Mouse (Mus musculus) frontal cortex, adult 2 months (tissue): Measurements from ENCODE around the gene Lyrm7. TPM values are rescaled to one million over a fixed set of nuclear protein-coding genes. Genes with fewer than 3 reads are reported as not detected.
"Not testable (repeated sequence)": the region's sequence is repeated elsewhere in the genome, so short reads cannot be mapped to it uniquely, and the experiment has no call there.

Experiments
- DNase-seq, 2 experiments: peaks; one replicate each; pipeline ENCODE4 v3.0.0; 2022; ENCODE audit warnings: low spot score in 1 of 2; ENCODE audit errors: extremely low spot score in 1 of 2
- polyA plus RNA-seq: library from polyadenylated mRNA; depleted of rRNA; stranded (reverse); fragments of >200 nt; gene quantifications from 2 replicates; pipeline ENCODE4 v1.2.3, GENCODE M21; 2012; rRNA removed

Lyrm7 gene
- polyA plus RNA-seq = 17.0 and 18.7 TPM in 2 replicates

DNA sequence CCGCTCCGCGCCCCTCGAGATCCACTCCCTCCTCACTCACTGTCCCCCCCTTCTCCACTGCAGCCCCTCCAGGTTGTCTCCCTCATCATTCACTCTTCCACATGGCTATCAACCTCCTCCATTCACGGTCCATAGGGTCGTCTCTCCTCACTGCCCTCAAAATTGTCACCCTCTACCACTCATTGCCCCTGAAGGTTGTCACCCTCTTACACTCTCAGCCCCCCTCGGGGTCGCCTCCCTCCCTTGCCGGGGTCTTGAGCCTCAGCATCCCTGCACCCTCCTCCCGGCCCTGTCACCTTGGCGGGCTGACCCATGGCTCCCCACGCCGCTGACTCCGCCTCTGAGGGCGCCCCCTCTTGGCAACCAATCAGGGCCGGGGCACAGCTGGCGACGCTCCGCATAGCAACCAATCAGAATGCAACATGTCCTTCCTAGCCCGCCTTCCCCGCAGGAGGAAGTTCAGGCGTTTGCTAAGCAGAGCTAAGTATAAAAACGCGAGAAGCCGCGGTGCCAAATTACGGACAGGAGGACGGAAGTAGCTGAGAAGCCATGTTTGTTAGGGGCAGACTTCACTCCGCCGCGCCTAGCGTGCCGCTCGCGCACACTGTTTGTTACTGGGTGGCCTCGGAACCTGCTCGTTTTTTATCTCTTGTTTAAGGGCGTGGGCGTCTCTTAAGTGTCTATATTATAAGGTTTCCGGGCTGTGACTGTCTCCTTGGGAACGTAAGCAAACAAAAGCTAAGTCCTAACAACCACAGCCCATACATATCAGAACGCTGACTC lies at the start of gene Lyrm7:
Lyrm7 (minus strand) TSS at position 661 of the 783 bp plus-strand sequence.
- peak; percentile 97 to 99 for DNase-seq

- no peak for DNase-seq
Measured at GRCm38 (mm10) chr11:54910081-54910665, 49.5 kb upstream of the Lyrm7 start.

DNA sequence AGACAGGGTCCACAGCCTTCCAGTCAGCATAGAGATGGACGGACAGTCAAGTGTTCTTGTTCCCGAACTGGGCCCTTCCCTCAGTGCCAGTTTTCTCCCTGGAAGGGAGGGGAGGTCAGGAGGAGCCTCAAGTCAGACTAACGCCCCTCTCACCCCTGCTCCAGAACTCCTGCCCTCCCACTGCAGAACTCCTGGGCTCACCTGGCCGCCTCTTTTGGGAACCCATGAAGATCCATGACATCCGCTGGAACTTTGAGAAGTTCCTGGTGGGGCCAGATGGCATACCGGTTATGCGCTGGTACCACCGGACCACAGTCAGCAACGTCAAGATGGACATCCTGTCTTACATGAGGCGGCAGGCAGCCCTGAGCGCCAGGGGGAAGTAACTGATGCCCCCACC lies 48.6 kb upstream of the Lyrm7 start:
- no peak for DNase-seq

DNA sequence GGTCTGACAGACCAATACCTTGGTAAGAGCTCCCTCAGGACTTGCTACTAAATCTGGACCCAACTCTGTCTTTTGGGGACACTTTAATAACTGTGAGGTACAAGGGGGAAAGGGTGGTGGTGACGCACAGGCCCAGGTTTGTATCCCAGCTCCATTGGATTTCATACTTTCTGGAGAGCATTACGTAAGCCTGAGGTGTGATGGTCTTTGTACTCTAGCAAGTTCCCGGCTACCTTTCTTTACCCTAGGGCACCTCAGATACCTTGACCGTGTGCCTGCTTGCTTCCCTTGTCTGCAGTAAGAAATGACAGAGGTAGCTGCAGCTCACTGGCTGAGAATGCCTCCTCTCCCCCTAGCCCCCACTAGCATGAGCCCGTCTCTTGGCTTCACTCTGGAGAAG lies 46.5 kb upstream of the Lyrm7 start:
- DNase-seq = no peak

- no peak for DNase-seq
Measured at GRCm38 (mm10) chr11:54906466-54906865, 45.8 kb upstream of the Lyrm7 start.

DNA sequence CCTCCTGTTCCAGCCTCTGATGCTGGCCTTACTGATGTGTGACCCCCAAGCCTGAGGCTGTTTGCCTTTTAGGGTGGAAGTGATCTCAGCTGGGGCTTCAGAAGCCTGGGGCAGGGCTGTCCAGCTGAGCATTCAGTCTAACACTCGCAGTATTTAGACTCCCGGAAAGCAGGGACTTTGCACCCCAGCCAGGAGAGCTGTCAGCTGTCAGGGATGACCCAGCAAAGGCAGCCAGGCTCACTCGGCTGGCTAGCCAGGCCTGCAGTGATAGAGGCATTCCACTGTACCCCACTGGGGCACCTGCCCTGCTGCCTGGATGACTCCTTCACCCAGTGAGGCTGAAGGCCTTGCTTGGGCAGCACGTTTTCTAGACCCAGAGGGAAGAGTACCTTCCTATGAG lies 45.2 kb upstream of the Lyrm7 start:
- DNase-seq = no peak

- no peak for DNase-seq
Measured at GRCm38 (mm10) chr11:54905086-54905485, 44.4 kb upstream of the Lyrm7 start.

DNA sequence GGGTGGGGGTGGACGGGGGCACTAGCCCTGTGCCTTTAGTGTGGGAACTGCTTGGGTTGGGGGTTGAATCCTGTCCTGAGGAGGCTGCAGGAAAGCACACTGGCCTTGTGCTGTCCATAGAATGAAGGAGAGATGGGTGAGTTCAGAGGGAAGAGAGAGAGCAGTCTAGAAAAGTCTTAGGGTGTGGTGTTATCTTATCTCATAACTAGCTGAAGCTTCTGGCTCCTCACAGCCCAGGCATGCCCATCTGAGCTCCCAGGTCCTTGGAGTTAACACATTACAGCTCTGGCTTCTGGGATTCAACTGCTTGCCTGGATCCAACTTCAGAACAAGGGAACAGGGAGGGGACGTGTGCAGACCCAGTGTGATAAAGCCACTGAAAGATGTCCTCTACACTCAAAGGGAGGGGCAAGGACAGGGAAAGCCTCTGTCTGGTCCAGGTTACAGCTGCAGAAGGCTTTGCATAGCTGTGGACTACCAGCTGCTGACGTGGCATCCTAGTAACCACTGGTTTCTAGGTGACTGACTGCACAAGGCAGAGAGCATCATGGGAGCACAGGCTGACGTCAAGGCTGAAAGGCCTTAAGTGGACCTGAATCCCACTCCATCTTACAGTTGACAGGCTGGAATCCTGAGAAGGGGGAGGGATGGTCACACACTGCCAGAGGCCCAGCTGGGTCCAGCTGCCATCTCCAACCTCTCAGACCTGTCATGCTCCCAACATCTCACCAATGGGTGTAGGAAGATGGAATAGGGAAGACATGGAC lies 43.4 kb upstream of the Lyrm7 start:
- DNase-seq = no peak

GRCm38 (mm10) chr11:54903339-54903738 lies 42.6 kb upstream of the Lyrm7 start:
- DNase-seq = no peak

DNA sequence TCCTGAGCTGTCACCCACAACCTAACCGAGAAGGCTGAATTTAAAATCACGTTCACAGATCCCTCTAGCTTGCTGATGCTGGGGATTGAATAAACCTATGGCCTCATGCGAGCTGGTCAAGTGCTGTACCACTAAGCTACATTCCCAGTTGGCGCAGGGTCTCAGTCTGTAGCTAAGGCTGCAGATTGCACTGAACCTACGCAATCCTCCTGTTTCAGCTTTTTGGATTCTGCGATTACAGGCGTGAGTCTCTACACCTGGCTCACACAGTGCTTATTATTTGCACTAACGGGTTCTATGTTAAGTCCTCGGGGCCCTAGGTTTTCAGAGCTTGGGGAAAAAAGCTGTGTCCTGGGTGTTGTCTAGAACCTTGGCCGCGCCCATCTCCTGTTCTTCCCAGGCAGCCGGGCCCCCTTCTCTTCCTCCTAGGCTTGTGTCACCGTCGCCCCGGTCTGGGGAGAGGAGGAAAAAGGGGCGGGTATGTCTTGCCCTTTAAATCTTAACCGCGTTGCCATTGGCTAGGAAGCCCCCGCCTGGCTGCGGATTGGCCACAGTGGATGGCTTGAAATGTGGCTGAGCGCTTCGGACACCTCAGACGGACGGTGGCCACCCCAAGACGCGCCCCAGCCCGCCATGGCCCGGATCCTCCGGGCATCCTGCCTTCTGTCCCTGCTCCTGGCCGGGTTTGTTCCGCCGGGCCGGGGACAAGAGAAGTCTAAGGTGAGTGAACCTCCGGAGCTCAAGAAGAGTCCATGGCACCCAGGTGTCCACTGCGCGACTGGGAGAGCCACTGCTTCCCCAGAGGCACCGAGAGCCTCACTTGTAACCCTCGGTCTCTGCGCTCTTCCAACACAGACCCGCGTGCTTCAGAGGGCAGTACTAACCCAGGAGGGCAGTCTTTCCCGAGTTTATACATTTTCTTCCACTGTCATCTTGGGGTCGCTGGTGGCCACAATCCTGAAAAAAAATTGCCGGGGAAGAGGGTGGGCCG lies 41.9 kb upstream of the Lyrm7 start, which contains the start of gene Gpx3:
Gpx3 (plus strand) TSS at position 121 of the 991 bp plus-strand sequence.
- peak in 1 of 2 experiments; percentile 64 for DNase-seq

- DNase-seq = no peak
Measured at GRCm38 (mm10) chr11:54899657-54900056, 38.9 kb upstream of the Lyrm7 start.

- no peak for DNase-seq
Measured at GRCm38 (mm10) chr11:54897470-54897869, 36.8 kb upstream of the Lyrm7 start.

DNA sequence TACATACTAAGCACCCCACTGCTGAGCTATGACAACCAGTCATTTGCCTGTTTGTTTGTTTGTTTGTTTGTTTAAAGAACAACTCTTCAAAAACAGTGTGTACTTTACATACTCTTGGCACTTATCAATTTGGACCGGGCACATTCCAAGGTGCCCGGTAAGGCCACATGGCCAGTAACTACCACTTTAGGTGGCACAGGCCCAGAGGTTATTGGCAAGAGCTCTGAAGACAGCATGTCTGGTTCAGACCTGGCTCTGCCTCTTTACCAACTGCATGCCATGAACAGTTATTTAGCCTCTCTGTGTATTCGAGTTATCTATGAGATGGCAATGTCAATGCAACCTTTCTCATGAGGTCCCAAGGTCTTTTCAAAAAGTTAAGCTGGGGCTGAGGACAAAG lies 35.9 kb upstream of the Lyrm7 start:
- not testable (repeated sequence) for DNase-seq

DNA sequence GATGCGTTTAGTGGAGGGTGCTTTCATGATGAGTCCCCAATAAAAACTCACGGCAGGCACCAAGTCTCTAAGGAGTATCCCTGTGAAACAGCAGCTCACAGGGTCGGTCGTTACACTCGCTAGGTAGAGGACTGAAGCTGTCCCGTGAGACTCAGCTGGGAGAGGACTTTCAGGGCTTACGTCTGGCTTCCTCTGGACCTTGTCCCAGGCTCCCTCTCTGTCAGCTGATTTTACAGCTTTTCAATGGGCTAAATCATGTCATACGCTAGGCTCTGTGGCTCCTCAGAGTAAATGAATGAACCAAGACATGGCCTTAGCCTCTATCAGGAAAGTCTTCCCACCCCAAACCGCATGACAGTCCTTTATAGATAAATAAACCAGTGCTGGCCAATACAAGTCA lies 33.9 kb upstream of the Lyrm7 start:
- no peak for DNase-seq

DNA sequence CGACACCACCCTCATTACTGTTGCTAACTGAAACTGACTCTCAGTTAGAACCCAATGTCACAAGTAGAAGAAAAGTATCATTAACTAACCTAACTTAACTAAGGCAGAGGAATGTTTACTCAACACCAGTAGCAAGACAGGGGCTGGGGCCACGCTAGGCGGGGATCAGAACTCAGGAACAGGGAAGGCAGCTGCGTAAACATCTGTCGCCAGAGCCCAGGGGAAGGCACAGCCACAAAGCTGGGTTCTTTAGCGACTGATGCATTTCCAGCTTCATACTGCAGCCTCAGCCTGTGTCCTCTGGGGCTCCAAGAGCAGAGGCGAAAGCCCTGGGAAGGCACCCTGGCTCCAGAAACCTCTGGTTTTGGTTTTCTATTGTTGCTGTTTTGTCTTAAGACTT lies 31.4 kb upstream of the Lyrm7 start:
- DNase-seq = no peak

DNA sequence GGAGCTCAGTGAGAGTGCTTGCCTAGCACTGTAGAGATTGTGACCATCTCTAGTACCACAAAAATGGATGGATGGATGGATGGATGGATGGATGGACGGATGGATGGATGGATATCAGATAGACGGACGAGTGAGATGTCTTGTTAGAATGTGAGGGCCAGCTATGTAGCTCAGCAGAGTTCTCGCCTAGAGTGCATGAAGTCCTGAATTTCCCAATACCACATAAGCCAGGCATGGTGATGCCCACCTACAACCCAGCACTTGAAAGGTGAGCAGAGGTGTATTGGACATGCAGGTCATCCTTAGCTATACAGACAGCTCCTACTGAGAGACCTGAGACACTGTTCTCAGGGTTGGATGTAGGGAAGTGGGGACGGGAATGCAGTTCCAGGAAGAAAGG lies 30.6 kb upstream of the Lyrm7 start:
- DNase-seq = no peak

- no peak for DNase-seq
Measured at GRCm38 (mm10) chr11:54887927-54888326, 27.2 kb upstream of the Lyrm7 start.

DNA sequence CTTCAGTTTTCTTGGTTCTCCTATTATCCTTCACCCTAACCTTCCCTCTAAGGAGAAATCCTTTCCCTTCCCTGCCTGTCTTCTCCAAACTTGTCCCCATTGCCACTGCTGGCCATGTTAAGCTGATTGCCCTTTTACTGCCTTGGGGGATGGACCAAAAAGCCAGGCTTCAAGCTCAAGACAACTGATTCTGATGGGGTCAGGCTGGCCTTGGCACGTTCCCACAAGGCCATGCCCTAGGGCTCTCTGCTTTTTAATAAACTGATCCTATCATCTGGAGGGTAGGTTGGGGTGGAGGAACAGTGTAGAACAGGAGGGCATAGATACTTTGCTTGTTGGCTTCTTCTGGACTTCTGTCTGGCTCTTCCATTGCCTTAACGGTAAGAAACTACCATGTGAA lies 24.7 kb upstream of the Lyrm7 start:
- no peak for DNase-seq

GRCm38 (mm10) chr11:54884937-54885336 lies 24.2 kb upstream of the Lyrm7 start:
- no peak for DNase-seq

GRCm38 (mm10) chr11:54884197-54884828 lies 23.6 kb upstream of the Lyrm7 start:
- no peak for DNase-seq
